Mouse (Mus musculus): Measurements from ENCODE around the gene Ano10. TPM values are rescaled to one million over a fixed set of nuclear protein-coding genes. Genes with fewer than 3 reads are reported as not detected.

The Ano10 gene
- polyA plus RNA-seq, 1 experiment = 54.4 TPM

DNA sequence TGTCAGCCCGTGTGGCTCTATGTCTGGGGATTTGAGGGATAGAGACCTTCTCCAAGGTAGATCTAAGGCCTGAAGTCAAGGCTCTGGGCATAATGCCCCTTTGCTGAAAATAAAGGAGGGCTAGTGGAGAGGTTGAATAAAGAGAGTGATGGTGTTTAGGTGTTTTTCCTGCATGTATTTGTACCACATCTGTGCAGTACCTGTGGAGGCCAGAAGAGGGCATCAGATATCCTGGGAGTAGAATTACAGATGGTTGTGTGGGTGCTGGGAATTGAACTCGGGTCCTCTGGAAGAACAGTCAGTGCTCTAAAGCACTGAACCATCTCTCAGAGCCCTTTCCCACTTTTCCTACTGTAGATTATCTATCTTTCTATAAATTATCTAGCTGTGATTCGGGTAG lies 149.4 kb downstream of the Ano10 start:
- H3K4me3 ChIP-seq (ENCODE audit: insufficient read depth, low read depth, low read length) = no peak overlapping the region
- no peak overlapping the region for H3K27ac ChIP-seq (ENCODE audit: insufficient read depth, low read depth, low read length)
- no peaks in the 10 kb centered on the region for H3K27me3 ChIP-seq (replicated peaks; ENCODE audit: control insufficient read depth, insufficient read depth, low read length)
- H3K4me1 ChIP-seq (ENCODE audit: control insufficient read depth, insufficient read depth, low read length) = peaks cover 34% of the 10 kb centered on the region
- TF ChIP-seq CTCF (conservative IDR thresholded peaks at IDR 0.05; ENCODE audit: insufficient read depth, insufficient read length, low read depth, low read length) (no peak), POLR2A (IDR thresholded peaks at IDR 0.05; ENCODE audit: low read depth, low read length) (no peak)
- no peak for DNase-seq
- peaks cover 3% of the 10 kb centered on the region for H3K36me3 ChIP-seq (ENCODE audit: control insufficient read depth, insufficient read depth, low read length)
- 98% methylated on average over 3 of the region's 3 CpGs for WGBS

DNA sequence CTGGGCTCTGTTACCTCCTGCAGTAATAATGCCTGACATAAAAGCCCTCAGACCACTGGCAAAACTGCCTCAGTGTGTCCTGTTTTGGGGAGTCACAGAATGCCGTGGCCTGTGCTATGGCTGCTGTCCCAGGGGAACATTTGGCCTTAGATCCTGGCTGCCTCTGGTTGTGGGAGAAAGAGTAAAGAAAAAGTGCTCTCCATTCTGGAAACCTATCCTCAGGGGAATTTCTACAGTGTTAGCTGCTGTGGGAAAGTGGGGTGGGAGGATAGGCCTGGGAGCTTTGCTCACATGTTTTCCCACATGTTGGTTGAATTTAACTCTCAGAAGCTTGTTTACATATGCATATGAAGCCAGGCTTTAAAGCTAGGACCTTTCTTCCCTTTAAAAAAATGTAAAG lies 151.0 kb downstream of the Ano10 start:
- H3K27me3 ChIP-seq (replicated peaks; ENCODE audit: control insufficient read depth, insufficient read depth, low read length) = no peaks in the 10 kb centered on the region
- no peak for DNase-seq
- no peak overlapping the region for H3K4me3 ChIP-seq (ENCODE audit: insufficient read depth, low read depth, low read length)
- peaks cover 3% of the 10 kb centered on the region for H3K36me3 ChIP-seq (ENCODE audit: control insufficient read depth, insufficient read depth, low read length)
- no peak for TF ChIP-seq POLR2A (IDR thresholded peaks at IDR 0.05; ENCODE audit: low read depth, low read length)
- no peak for TF ChIP-seq CTCF (conservative IDR thresholded peaks at IDR 0.05; ENCODE audit: insufficient read depth, insufficient read length, low read depth, low read length)
- 45% methylated on average over 1 of the region's 1 CpGs for WGBS
- H3K27ac ChIP-seq (ENCODE audit: insufficient read depth, low read depth, low read length) = peak overlapping the region; percentile 45
- H3K4me1 ChIP-seq (ENCODE audit: control insufficient read depth, insufficient read depth, low read length) = peaks cover 28% of the 10 kb centered on the region

- DNase-seq = no peak
- H3K27ac ChIP-seq (ENCODE audit: insufficient read depth, low read depth, low read length) = no peak overlapping the region
- no peak overlapping the region for H3K4me3 ChIP-seq (ENCODE audit: insufficient read depth, low read depth, low read length)
- no peaks in the 10 kb centered on the region for H3K27me3 ChIP-seq (replicated peaks; ENCODE audit: control insufficient read depth, insufficient read depth, low read length)
- no peak for TF ChIP-seq POLR2A (IDR thresholded peaks at IDR 0.05; ENCODE audit: low read depth, low read length)
- H3K36me3 ChIP-seq (ENCODE audit: control insufficient read depth, insufficient read depth, low read length) = peaks cover 8% of the 10 kb centered on the region
- H3K4me1 ChIP-seq (ENCODE audit: control insufficient read depth, insufficient read depth, low read length) = peaks cover 31% of the 10 kb centered on the region
- 53% methylated on average over 2 of the region's 2 CpGs for WGBS
Measured at GRCm38 (mm10) chr9:122139236-122139635, 155.0 kb downstream of the Ano10 start.

DNA sequence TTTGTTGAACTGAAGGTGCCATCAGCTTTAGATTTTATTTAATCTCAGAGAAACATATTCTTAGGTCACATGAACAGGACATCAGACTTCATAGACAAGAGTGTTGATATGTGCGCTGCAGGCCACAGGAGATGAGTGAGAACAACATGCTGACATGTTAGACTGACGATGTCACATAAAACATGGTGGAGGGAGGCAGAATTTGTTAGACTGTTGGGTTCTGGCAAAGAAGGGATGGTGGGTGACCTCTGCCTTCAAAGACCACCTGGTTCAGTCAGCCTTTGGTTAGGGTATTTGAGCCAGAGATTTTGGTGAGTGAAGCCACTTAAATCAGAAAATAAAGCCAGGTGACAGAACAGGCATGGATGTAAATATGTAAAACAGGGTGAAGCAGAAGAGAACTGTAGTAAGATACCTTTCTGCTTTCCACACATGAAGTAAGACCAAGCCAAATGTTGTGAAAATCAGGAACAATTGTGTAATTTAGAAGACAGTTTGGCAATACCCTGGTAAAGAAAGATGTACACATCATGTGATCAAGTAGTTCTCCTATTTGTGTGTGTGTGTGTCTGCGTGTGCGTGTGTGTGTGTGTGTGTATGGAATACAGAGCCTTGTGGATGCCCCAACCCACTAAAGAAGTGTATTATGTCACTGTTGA lies 155.7 kb downstream of the Ano10 start:
- DNase-seq = no peak
- no peaks in the 10 kb centered on the region for H3K27me3 ChIP-seq (replicated peaks; ENCODE audit: control insufficient read depth, insufficient read depth, low read length)
- peaks cover 8% of the 10 kb centered on the region for H3K36me3 ChIP-seq (ENCODE audit: control insufficient read depth, insufficient read depth, low read length)
- H3K27ac ChIP-seq (ENCODE audit: insufficient read depth, low read depth, low read length) = no peak overlapping the region
- WGBS = 93% methylated on average over 4 of the region's 4 CpGs
- peaks cover 31% of the 10 kb centered on the region for H3K4me1 ChIP-seq (ENCODE audit: control insufficient read depth, insufficient read depth, low read length)
- H3K4me3 ChIP-seq (ENCODE audit: insufficient read depth, low read depth, low read length) = no peak overlapping the region
- TF ChIP-seq CTCF (conservative IDR thresholded peaks at IDR 0.05; ENCODE audit: insufficient read depth, insufficient read length, low read depth, low read length) = no peak
- no peak for TF ChIP-seq POLR2A (IDR thresholded peaks at IDR 0.05; ENCODE audit: low read depth, low read length)

DNA sequence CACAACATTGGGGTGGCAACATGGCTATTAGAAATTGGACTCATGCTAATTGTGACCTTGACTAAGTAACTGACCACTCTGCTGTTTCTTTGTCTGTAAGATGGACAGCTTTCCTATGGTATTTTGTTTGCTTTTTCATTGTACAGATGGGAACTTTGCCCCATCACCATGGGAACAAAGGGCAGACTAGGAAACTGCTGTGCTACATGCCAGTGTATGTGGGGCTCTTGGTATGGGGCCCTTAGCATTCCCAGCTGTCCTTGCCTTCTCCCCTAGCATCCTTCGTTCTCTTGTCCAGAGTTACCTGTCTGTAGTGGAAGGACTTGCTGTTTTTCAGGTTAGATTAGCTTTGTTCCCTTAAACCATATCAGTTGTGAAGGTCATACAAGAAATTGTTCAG lies 156.3 kb downstream of the Ano10 start:
- no peak overlapping the region for H3K27ac ChIP-seq (ENCODE audit: insufficient read depth, low read depth, low read length)

DNA sequence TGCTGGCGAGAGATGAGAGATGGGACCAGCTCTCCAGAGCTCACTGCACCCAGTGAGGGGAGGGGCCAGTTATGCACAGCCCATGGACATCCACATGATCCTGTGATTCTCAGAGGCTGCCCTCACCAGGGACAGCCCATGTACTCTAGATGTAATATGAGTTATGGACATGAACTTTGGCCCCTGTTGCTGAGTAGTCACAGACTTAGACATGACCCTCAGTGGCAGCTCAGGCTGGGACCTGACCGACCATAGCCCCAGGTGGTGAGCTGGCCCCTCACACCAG lies 158.4 kb downstream of the Ano10 start:
- H3K36me3 ChIP-seq (ENCODE audit: control insufficient read depth, insufficient read depth, low read length) = peaks cover 8% of the 10 kb centered on the region
- no peak for DNase-seq
- no peak overlapping the region for H3K4me3 ChIP-seq (ENCODE audit: insufficient read depth, low read depth, low read length)
- WGBS = 41% methylated on average over 2 of the region's 2 CpGs
- TF ChIP-seq CTCF (conservative IDR thresholded peaks at IDR 0.05; ENCODE audit: insufficient read depth, insufficient read length, low read depth, low read length) = no peak
- TF ChIP-seq POLR2A (IDR thresholded peaks at IDR 0.05; ENCODE audit: low read depth, low read length) = no peak
- peaks cover 23% of the 10 kb centered on the region for H3K4me1 ChIP-seq (ENCODE audit: control insufficient read depth, insufficient read depth, low read length)
- H3K27ac ChIP-seq (ENCODE audit: insufficient read depth, low read depth, low read length) = no peak overlapping the region
- no peaks in the 10 kb centered on the region for H3K27me3 ChIP-seq (replicated peaks; ENCODE audit: control insufficient read depth, insufficient read depth, low read length)

More for the DNA sequence above, 156.3 kb downstream of the Ano10 start:
- Histone ChIP-seq H3K4me1 (ENCODE audit: control insufficient read depth, insufficient read depth, low read length) (peaks cover 28% of the 10 kb centered on the region), H3K36me3 (ENCODE audit: control insufficient read depth, insufficient read depth, low read length) (peaks cover 8% of the 10 kb centered on the region), H3K4me3 (ENCODE audit: insufficient read depth, low read depth, low read length) (no peak overlapping the region), H3K27me3 (replicated peaks; ENCODE audit: control insufficient read depth, insufficient read depth, low read length) (no peaks in the 10 kb centered on the region)
- 72% methylated on average over 1 of the region's 1 CpGs for WGBS
- no peak for DNase-seq
- no peak for TF ChIP-seq CTCF (conservative IDR thresholded peaks at IDR 0.05; ENCODE audit: insufficient read depth, insufficient read length, low read depth, low read length)
- TF ChIP-seq POLR2A (IDR thresholded peaks at IDR 0.05; ENCODE audit: low read depth, low read length) = no peak

DNA sequence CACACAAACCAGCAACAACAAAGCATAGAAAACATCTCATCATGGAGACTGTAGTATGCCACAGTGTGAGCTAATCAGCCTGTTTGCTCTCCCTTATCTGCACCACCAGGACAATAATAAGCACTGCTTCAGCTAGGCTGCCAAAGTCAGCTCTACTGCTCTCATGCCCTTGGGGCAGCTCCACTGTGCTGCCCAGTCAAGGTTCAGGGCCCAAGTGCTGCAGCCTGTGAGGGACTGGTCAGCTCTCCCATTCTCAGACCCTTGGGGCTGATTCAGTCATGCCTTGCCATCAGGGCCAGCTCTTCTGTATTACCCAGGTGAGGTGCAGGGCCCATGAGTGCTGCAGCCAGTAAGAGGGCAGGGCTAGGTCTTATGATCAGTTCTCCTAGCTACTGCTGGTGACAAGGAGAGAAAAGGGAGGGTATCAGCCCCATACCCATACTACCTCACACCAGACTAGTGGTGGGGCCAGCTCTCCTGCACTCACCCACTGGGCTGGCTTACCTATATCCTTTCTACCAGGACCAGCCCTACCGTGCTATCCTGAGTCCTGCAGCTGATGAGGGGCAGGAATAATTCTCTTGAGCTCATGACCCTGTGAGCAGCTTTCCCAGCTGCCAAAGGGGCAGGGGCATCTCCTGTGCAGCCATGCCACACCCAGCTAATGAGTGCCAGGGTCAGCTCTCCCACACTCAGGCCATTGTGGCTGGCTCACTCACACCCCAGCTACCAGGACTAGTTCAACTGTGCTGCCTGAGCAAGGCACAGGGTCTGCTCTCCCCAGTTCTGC lies 158.9 kb downstream of the Ano10 start:
- TF ChIP-seq POLR2A (IDR thresholded peaks at IDR 0.05; ENCODE audit: low read depth, low read length) (no peak), CTCF (conservative IDR thresholded peaks at IDR 0.05; ENCODE audit: insufficient read depth, insufficient read length, low read depth, low read length) (no peak)
- H3K36me3 ChIP-seq (ENCODE audit: control insufficient read depth, insufficient read depth, low read length) = peaks cover 8% of the 10 kb centered on the region
- DNase-seq = no peak
- H3K4me1 ChIP-seq (ENCODE audit: control insufficient read depth, insufficient read depth, low read length) = peaks cover 28% of the 10 kb centered on the region
- H3K4me3 ChIP-seq (ENCODE audit: insufficient read depth, low read depth, low read length) = no peak overlapping the region
- no peaks in the 10 kb centered on the region for H3K27me3 ChIP-seq (replicated peaks; ENCODE audit: control insufficient read depth, insufficient read depth, low read length)
- no peak overlapping the region for H3K27ac ChIP-seq (ENCODE audit: insufficient read depth, low read depth, low read length)
- WGBS = 42% methylated on average over 1 of the region's 1 CpGs

Measured in kidney, adult 2 months (tissue).